Mouse (Mus musculus) ES-Bruce4 (cell line): ENCODE data around the gene Sox6. TPM values are rescaled to one million over a fixed set of nuclear protein-coding genes. Genes with fewer than 3 reads are reported as not detected.

Source experiments
- H3K27ac ChIP-seq: 2 replicates; pipeline ENCODE4 v1.5.1; 2012; ENCODE audit warnings: low read length, inconsistent platforms; ENCODE audit not compliant: insufficient read depth
- H3K27me3 ChIP-seq: 2 replicates; pipeline ENCODE4 v1.6.1; 2012; ENCODE audit warnings: mild to moderate bottlenecking, low read length, inconsistent platforms; ENCODE audit not compliant: control insufficient read depth, poor library complexity, insufficient read depth, severe bottlenecking
- H3K36me3 ChIP-seq: 2 replicates; pipeline ENCODE4 v1.6.1; 2012; ENCODE audit warnings: inconsistent platforms, mild to moderate bottlenecking, low read length, moderate library complexity; ENCODE audit not compliant: control insufficient read depth, poor library complexity, insufficient read depth, severe bottlenecking
- H3K4me1 ChIP-seq: one replicate; pipeline ENCODE4 v1.8.1; 2011; ENCODE audit warnings: low read length; ENCODE audit not compliant: control insufficient read depth, insufficient read depth
- H3K4me3 ChIP-seq: 2 replicates; pipeline ENCODE4 v1.5.1; 2011; ENCODE audit warnings: low read depth, mild to moderate bottlenecking, low read length
- H3K9ac ChIP-seq: 2 replicates; pipeline ENCODE4 v1.6.1; 2012; ENCODE audit warnings: low read depth, mild to moderate bottlenecking, inconsistent platforms; ENCODE audit not compliant: poor library complexity, severe bottlenecking
- H3K9me3 ChIP-seq: replicated peaks from 2 replicates; pipeline ENCODE4 v1.6.1; 2012; ENCODE audit warnings: mild to moderate bottlenecking, low read length, inconsistent platforms; ENCODE audit not compliant: control insufficient read depth, poor library complexity, insufficient read depth, severe bottlenecking
- CTCF ChIP-seq: IDR thresholded peaks from one replicate; pipeline ENCODE4 v1.8.1; 2011; ENCODE audit warnings: low read depth, low read length
- EP300 ChIP-seq: IDR thresholded peaks from 2 replicates; pipeline ENCODE4 v1.6.1; 2011; ENCODE audit warnings: low read depth, low read length; ENCODE audit not compliant: insufficient read depth
- POLR2A ChIP-seq: IDR thresholded peaks from one replicate; pipeline ENCODE4 v1.8.1; 2011; ENCODE audit warnings: low read length; ENCODE audit not compliant: insufficient read depth
- polyA plus RNA-seq: library from polyadenylated mRNA; stranded (reverse); fragments of >200 nt; gene quantifications from 2 replicates; pipeline ENCODE4 v1.2.4, GENCODE M21; 2011; ENCODE audit warnings: low read depth; ENCODE audit not compliant: missing spikeins, insufficient read depth, insufficient read length

The Sox6 gene
- polyA plus RNA-seq, 1 experiment, result 0.88 TPM

DNA sequence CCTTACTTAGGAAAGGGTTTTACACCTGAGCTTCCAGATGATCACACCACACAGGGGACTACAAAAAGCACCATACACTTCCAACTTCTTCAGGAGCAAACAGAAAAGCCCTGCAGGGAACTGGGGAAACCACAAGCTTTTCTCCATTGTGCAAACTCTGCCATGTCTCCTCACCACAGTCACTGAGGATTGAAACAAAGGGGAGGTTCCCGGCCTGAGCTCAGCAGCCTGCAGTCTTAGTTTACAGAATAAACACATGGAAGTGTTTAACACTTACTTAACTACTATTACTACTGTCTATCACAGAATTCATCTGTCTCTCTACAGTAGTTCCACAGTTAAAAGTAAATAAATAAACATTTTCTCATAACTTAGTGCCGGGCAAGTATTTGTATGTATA, 498.3 kb downstream of the Sox6 start:
- H3K36me3 ChIP-seq, result no peaks in the 10 kb centered on the region
- no peak overlapping the region for H3K4me3 ChIP-seq
- no peaks in the 10 kb centered on the region for H3K9me3 ChIP-seq
- no peak overlapping the region for H3K27ac ChIP-seq
- no peak overlapping the region for H3K9ac ChIP-seq
- H3K4me1 ChIP-seq, result no peaks in the 10 kb centered on the region
- TF ChIP-seq CTCF (no peak), EP300 (no peak), POLR2A (no peak)
- H3K27me3 ChIP-seq, result no peaks in the 10 kb centered on the region

- TF ChIP-seq POLR2A (no peak), EP300 (no peak), CTCF (no peak)
- H3K4me1 ChIP-seq, result no peaks in the 10 kb centered on the region
Measured at GRCm38 (mm10) chr7:115539003-115539402, 499.6 kb downstream of the Sox6 start.

DNA sequence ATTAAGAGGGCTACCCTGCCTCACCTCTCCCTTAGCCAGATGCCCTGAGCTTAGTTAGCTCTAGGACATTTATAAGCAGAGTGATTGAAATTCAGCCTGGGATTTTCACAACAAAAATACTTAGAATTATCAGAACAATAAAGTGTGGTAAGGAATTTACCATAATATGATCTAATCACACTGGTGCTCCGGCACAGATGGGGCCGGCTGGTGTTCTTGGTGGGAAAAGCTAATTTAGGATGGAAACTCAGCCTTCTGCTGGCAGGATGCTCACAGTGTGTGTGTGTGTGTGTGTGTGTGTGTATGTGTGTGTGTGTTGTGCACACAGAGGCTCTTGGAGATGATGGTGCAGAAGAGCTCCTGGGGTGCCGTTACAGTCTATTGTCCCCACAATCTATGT, 501.0 kb downstream of the Sox6 start:
- no peaks in the 10 kb centered on the region for H3K9me3 ChIP-seq

More at GRCm38 (mm10) chr7:115539003-115539402, 499.6 kb downstream of the Sox6 start:
- H3K9me3 ChIP-seq, result no peaks in the 10 kb centered on the region
- H3K9ac ChIP-seq, result no peak overlapping the region
- H3K27me3 ChIP-seq, result no peaks in the 10 kb centered on the region
- H3K27ac ChIP-seq, result no peak overlapping the region
- H3K4me3 ChIP-seq, result no peak overlapping the region
- H3K36me3 ChIP-seq, result no peaks in the 10 kb centered on the region

DNA sequence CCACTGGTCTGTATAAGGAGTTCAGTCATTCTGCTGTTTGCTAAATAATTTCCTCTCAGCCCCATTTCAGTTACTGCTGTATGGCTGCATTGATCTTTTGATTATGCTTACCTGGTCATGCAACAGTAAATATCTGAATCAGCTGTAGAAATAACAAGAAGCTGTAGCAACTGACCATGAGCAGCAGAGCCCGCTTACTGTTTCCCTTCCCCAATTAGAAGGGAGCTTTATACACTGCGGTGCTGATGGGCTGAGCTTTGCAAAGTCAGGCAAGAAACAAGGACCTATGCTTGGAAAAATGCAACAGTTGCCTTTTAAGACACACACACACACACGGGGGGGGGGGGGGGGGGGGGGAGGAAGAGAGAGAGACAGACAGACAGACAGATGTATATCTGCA, 502.1 kb downstream of the Sox6 start:
- H3K9me3 ChIP-seq, result no peaks in the 10 kb centered on the region

More for the DNA sequence above, 501.0 kb downstream of the Sox6 start:
- Histone ChIP-seq H3K4me3 (no peak overlapping the region), H3K27me3 (no peaks in the 10 kb centered on the region), H3K9ac (no peak overlapping the region), H3K27ac (no peak overlapping the region), H3K4me1 (no peaks in the 10 kb centered on the region), H3K36me3 (no peaks in the 10 kb centered on the region)
- no peak for TF ChIP-seq POLR2A
- TF ChIP-seq CTCF, result no peak
- TF ChIP-seq EP300, result no peak

DNA sequence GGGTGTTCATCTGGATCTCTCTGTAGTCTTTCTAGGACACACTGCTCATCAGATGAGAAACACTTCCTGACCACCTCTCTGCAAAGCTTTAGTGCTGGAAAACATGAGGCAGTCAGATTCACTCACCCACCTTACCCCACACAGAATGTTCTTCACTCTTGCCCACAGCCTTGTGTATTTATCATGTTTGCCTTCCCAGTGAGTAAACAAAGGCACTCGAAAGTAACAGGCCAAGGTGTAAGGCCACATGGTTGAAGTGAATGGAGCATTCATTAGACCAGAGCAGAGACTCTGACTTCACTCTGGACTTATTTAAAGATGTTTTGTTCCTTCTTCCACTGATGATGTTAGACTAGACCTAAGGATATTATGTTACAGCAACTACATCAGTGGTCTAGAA, 506.7 kb downstream of the Sox6 start:
- TF ChIP-seq CTCF (no peak), POLR2A (no peak), EP300 (no peak)
- H3K4me3 ChIP-seq, result no peak overlapping the region
- H3K9me3 ChIP-seq, result no peaks in the 10 kb centered on the region
- no peak overlapping the region for H3K27ac ChIP-seq
- H3K36me3 ChIP-seq, result no peaks in the 10 kb centered on the region
- no peaks in the 10 kb centered on the region for H3K27me3 ChIP-seq
- no peak overlapping the region for H3K9ac ChIP-seq
- H3K4me1 ChIP-seq, result no peaks in the 10 kb centered on the region

More for the DNA sequence above, 502.1 kb downstream of the Sox6 start:
- H3K36me3 ChIP-seq, result no peaks in the 10 kb centered on the region
- no peak overlapping the region for H3K4me3 ChIP-seq
- no peak overlapping the region for H3K9ac ChIP-seq
- H3K4me1 ChIP-seq, result no peaks in the 10 kb centered on the region
- no peaks in the 10 kb centered on the region for H3K27me3 ChIP-seq
- TF ChIP-seq CTCF (no peak), EP300 (no peak), POLR2A (no peak)
- H3K27ac ChIP-seq, result no peak overlapping the region

DNA sequence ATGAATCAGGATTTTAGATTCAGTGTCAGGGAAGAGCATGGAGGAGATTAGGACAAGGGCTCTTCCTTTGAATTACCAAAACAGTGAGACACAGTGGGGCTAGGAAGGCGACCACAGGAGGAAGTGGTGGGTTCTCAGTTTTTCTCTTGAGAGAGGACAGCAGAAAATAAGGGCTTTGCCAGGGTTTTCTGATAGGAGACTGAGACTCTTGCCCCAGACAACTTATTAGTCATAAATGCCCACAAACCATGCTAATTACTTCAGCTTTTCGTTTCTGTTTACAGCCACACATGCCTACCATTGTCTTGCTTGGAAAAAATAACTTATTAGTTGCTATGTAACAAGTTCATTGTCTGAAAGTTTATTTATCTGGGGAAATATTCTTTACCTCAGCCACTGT, 507.4 kb downstream of the Sox6 start:
- H3K9ac ChIP-seq, result no peak overlapping the region
- TF ChIP-seq CTCF (no peak), POLR2A (no peak), EP300 (no peak)
- H3K36me3 ChIP-seq, result no peaks in the 10 kb centered on the region
- H3K4me1 ChIP-seq, result no peaks in the 10 kb centered on the region
- H3K9me3 ChIP-seq, result no peaks in the 10 kb centered on the region
- H3K4me3 ChIP-seq, result no peak overlapping the region
- no peak overlapping the region for H3K27ac ChIP-seq
- no peaks in the 10 kb centered on the region for H3K27me3 ChIP-seq
